20 mouse cellular contexts compared by ENCODE assay signal in genomic region chr13:46267783-46268182, GRCm38 (mm10). TPM values are rescaled to one million over a fixed set of nuclear protein-coding genes. Genes with fewer than 3 reads are reported as not detected.
DNase-seq lines count a peak whose midpoint lies in the region; ATAC-seq and TF ChIP-seq lines count a peak whose summit lies in the region.
"Had no signal": no experiment of that assay in that cellular context is flagged by ENCODE, and none has a peak within 500 bp of the region (broad histone marks: within the 10 kb centered on the region; RNA-seq: fewer than 3 reads in every experiment).

No protein-coding gene starts in this region.

- H3K36me3 ChIP-seq in kidney, embryonic 14.5 days (ENCODE audit: control insufficient read depth, insufficient read depth, low read length) = no peaks in the 10 kb centered on the region
- H3K36me3 ChIP-seq in MEL (ENCODE audit: control insufficient read depth in 1 of 2, insufficient read depth in 2 of 2, low read length in 2 of 2) = peaks cover 0 to 8% of the 10 kb centered on the region in 2 experiments; a peak in 2 of 4 replicates
- no peaks in the 10 kb centered on the region for H3K36me3 ChIP-seq in intestine, embryonic 16.5 days (ENCODE audit: control insufficient read depth, insufficient read depth, low read length)
- no peaks in the 10 kb centered on the region for H3K36me3 ChIP-seq in liver, embryonic 16.5 days (ENCODE audit: control insufficient read depth, insufficient read depth)
- no peaks in the 10 kb centered on the region for H3K36me3 ChIP-seq in hindbrain, embryonic 11.5 days (ENCODE audit: control insufficient read depth, insufficient read depth, low read length)
- H3K36me3 ChIP-seq: forebrain, embryonic 10.5 days; heart, embryonic 13.5 days had no signal

- TF ChIP-seq POLR2A in MEL (IDR thresholded peaks at IDR 0.05; ENCODE audit: control insufficient read depth in 1 of 2, insufficient read depth in 1 of 2, low read depth in 1 of 2, low read length in 2 of 2, poor library complexity in 1 of 2) = no peak

- no peaks in the 10 kb centered on the region for H3K9me3 ChIP-seq in kidney, embryonic 14.5 days (ENCODE audit: control insufficient read depth, low read length)
- H3K9me3 ChIP-seq in MEL (replicated peaks; ENCODE audit: insufficient read depth, low read length) = no peaks in the 10 kb centered on the region
- no peaks in the 10 kb centered on the region for H3K9me3 ChIP-seq in intestine, embryonic 16.5 days (ENCODE audit: control insufficient read depth, low read length)
- no peaks in the 10 kb centered on the region for H3K9me3 ChIP-seq in liver, embryonic 16.5 days (replicated peaks; ENCODE audit: control insufficient read depth, low read length)
- no peaks in the 10 kb centered on the region for H3K9me3 ChIP-seq in hindbrain, embryonic 11.5 days (ENCODE audit: control insufficient read depth, low read length)
- H3K9me3 ChIP-seq: forebrain, embryonic 10.5 days; heart, embryonic 13.5 days had no signal

- no peak overlapping the region for H3K9ac ChIP-seq in kidney, embryonic 14.5 days (ENCODE audit: low read depth, low read length)
- no peak overlapping the region for H3K9ac ChIP-seq in MEL (ENCODE audit: control insufficient read depth, low read depth, low read length, poor library complexity, severe bottlenecking)
- no peak overlapping the region for H3K9ac ChIP-seq in intestine, embryonic 16.5 days (ENCODE audit: low read depth, low read length)
- no peak overlapping the region for H3K9ac ChIP-seq in liver, embryonic 16.5 days (ENCODE audit: low read depth, low read length)
- H3K9ac ChIP-seq in hindbrain, embryonic 11.5 days (ENCODE audit: low read depth, low read length) = no peak overlapping the region
- H3K9ac ChIP-seq: heart, embryonic 13.5 days had no signal

- no peak for ATAC-seq in kidney, embryonic 14.5 days (ENCODE audit: low FRiP score, low TSS enrichment)
- peak; percentile 89 for ATAC-seq in intestine, embryonic 16.5 days
- ATAC-seq in liver, embryonic 16.5 days (ENCODE audit: low read depth) = peak; percentile 51; the same call in 1 of the 2 replicates
- ATAC-seq in hindbrain, embryonic 11.5 days (ENCODE audit: low FRiP score) = no peak
- ATAC-seq: midbrain, embryonic 16.5 days had no signal

- no peak for DNase-seq in kidney, adult 9 months
- DNase-seq in MEL (ENCODE audit: low read depth, low spot score) = peak; percentile 73
- DNase-seq in hindbrain, embryonic 11.5 days (ENCODE audit: low spot score) = no peak
- no peak for DNase-seq in urinary bladder, postnatal 25 days (ENCODE audit: low spot score)
- DNase-seq in ovary, postnatal 14 days (ENCODE audit: low spot score) = no peak
- DNase-seq: cerebellum, adult 2 months; right cerebral cortex, postnatal 4 days; thymus, postnatal 36 days had no signal

- H3K27me3 ChIP-seq in kidney, embryonic 14.5 days (ENCODE audit: control insufficient read depth, insufficient read depth, low read length) = no peaks in the 10 kb centered on the region
- H3K27me3 ChIP-seq in MEL (ENCODE audit: control insufficient read depth in 1 of 2, insufficient read depth in 2 of 2, low read length in 2 of 2) = peaks cover 0 to 2% of the 10 kb centered on the region in 2 experiments; a peak in 1 of 4 replicates
- no peaks in the 10 kb centered on the region for H3K27me3 ChIP-seq in intestine, embryonic 16.5 days (replicated peaks; ENCODE audit: control insufficient read depth, insufficient read depth, low read length)
- no peaks in the 10 kb centered on the region for H3K27me3 ChIP-seq in liver, embryonic 16.5 days (ENCODE audit: control insufficient read depth, insufficient read depth, low read depth, low read length)
- no peaks in the 10 kb centered on the region for H3K27me3 ChIP-seq in hindbrain, embryonic 11.5 days (ENCODE audit: control insufficient read depth, insufficient read depth, low read length)
- H3K27me3 ChIP-seq: heart, embryonic 13.5 days had no signal

- peaks cover 9% of the 10 kb centered on the region; the same call in 1 of the 2 replicates for H3K4me1 ChIP-seq in kidney, embryonic 14.5 days (ENCODE audit: control insufficient read depth, insufficient read depth, low read length)
- H3K4me1 ChIP-seq in MEL (ENCODE audit: control insufficient read depth in 1 of 2, insufficient read depth in 2 of 2, low read length in 2 of 2) = peaks cover 0 to 19% of the 10 kb centered on the region in 2 experiments; a peak in 1 of 4 replicates
- peaks cover 18% of the 10 kb centered on the region for H3K4me1 ChIP-seq in intestine, embryonic 16.5 days (ENCODE audit: control insufficient read depth, insufficient read depth, low read length)
- H3K4me1 ChIP-seq in liver, embryonic 16.5 days (ENCODE audit: control insufficient read depth, low read depth, low read length) = peaks cover 6% of the 10 kb centered on the region
- peaks cover 2% of the 10 kb centered on the region for H3K4me1 ChIP-seq in hindbrain, embryonic 11.5 days (replicated peaks; ENCODE audit: control insufficient read depth, insufficient read depth, low read length)

- H3K27ac ChIP-seq in kidney, embryonic 14.5 days (ENCODE audit: low read depth, low read length) = peak overlapping the region; percentile 9; the same call in 1 of the 2 replicates
- H3K27ac ChIP-seq in MEL (ENCODE audit: control insufficient read depth, low read depth, low read length) = peak overlapping the region; percentile 53
- H3K27ac ChIP-seq in intestine, embryonic 16.5 days (ENCODE audit: low read length) = peak overlapping the region; percentile 74
- H3K27ac ChIP-seq in liver, embryonic 16.5 days (ENCODE audit: low read length) = no peak overlapping the region
- H3K27ac ChIP-seq in hindbrain, embryonic 11.5 days (ENCODE audit: low read depth, low read length) = no peak overlapping the region
- H3K27ac ChIP-seq: forebrain, embryonic 10.5 days; heart, embryonic 13.5 days had no signal

- TF ChIP-seq RAD21 in MEL (IDR thresholded peaks at IDR 0.05; ENCODE audit: low read depth, low read length) = no peak

- no peak for TF ChIP-seq CTCF in MEL (IDR thresholded peaks at IDR 0.05 in 2 of 3, conservative IDR thresholded peaks at IDR 0.05 in 1 of 3; ENCODE audit: control insufficient read depth in 1 of 3, insufficient read depth in 1 of 3, low read depth in 2 of 3, low read length in 3 of 3, poor library complexity in 1 of 3, severe bottlenecking in 1 of 3)

- no peak overlapping the region for H3K4me3 ChIP-seq in kidney, embryonic 14.5 days (ENCODE audit: low read length)
- no peak overlapping the region for H3K4me3 ChIP-seq in MEL (ENCODE audit: control insufficient read depth in 1 of 2, insufficient read depth in 1 of 2, low read depth in 2 of 2, low read length in 2 of 2)
- no peak overlapping the region for H3K4me3 ChIP-seq in intestine, embryonic 16.5 days (ENCODE audit: low read length)
- H3K4me3 ChIP-seq in liver, embryonic 16.5 days (ENCODE audit: low read depth, low read length) = no peak overlapping the region
- H3K4me3 ChIP-seq in hindbrain, embryonic 11.5 days (ENCODE audit: low read depth, low read length) = no peak overlapping the region
- H3K4me3 ChIP-seq: forebrain, embryonic 10.5 days; heart, embryonic 13.5 days had no signal

- TF ChIP-seq EP300 in MEL (IDR thresholded peaks at IDR 0.05; ENCODE audit: low read depth in 1 of 2, low read length in 2 of 2) = peak; percentile 41 to 42; a peak in 3 of 4 replicates

- no peak overlapping the region for H3K4me2 ChIP-seq in kidney, embryonic 14.5 days (replicated peaks; ENCODE audit: low read depth, low read length)
- no peak overlapping the region for H3K4me2 ChIP-seq in intestine, embryonic 16.5 days (ENCODE audit: low read depth, low read length)
- no peak overlapping the region for H3K4me2 ChIP-seq in liver, embryonic 16.5 days (ENCODE audit: low read depth, low read length)
- no peak overlapping the region for H3K4me2 ChIP-seq in hindbrain, embryonic 11.5 days (replicated peaks; ENCODE audit: low read depth, low read length)
- H3K4me2 ChIP-seq: heart, embryonic 13.5 days had no signal

- H3K79me2 ChIP-seq in MEL (ENCODE audit: control insufficient read depth, insufficient read depth, low read length, poor library complexity) = no peaks in the 10 kb centered on the region

TF ChIP-seq in MEL, 35 proteins besides CTCF, POLR2A, EP300 and RAD21:
- TF ChIP-seq TAL1 (IDR thresholded peaks at IDR 0.05; ENCODE audit: low read length) (0 out of 2 replicates have a peak, but pooled peaks have one; percentile 31), GATA1 (IDR thresholded peaks at IDR 0.05; ENCODE audit: low read depth, low read length) (peak; percentile 62), MEF2A (IDR thresholded peaks at IDR 0.05; ENCODE audit: extremely low read depth, insufficient replicate concordance, low read depth, low read length, poor library complexity, severe bottlenecking) (no peak)

RNA-seq across cellular contexts. Expression of gene Stmnd1, which starts 5.7 kb away (rescaled TPM):
- 0.47 and 0.57 TPM in 2 replicates for polyA plus RNA-seq in kidney, embryonic 14.5 days (2014; fragmentation: Nextera tagmentation; extraction: Ambion mirVana)
- total RNA-seq in MEL (2012; rRNA removed) = not detected in 2 replicates
- not detected for polyA plus RNA-seq in MEL (2012; ENCODE audit: insufficient read depth in 1 of 2, insufficient read length in 2 of 2, low read depth in 1 of 2, low replicate concordance in 2 of 2, missing spikeins in 1 of 2)
- 0.10 and 0.29 TPM in 2 replicates for polyA plus RNA-seq in intestine, embryonic 16.5 days (2015; fragmentation: Nextera tagmentation; extraction: Ambion mirVana)
- polyA plus RNA-seq in liver, embryonic 16.5 days (2015; fragmentation: Nextera tagmentation; extraction: Ambion mirVana) = not detected in 2 replicates
- 0.14 TPM in 1 of 2 replicates, not detected in the other for polyA plus RNA-seq in hindbrain, embryonic 11.5 days (2014; fragmentation: Nextera tagmentation; extraction: Ambion mirVana)
- total RNA-seq: CH12.LX; hematopoietic stem cell, adult 5-6 weeks; left cerebral cortex, postnatal 10 days; liver, adult 2 months had no signal
- polyA plus RNA-seq: forebrain, embryonic 10.5 days; frontal cortex, adult 2 months; liver, adult 2 months; midbrain, embryonic 16.5 days; neural tube, embryonic 11.5 days had no signal

Comparison
In these comparisons a context has a peak if more than half of its experiments do, and no peak if none do; other contexts are left out.
1. ATAC-seq: peak in intestine, embryonic 16.5 days (single experiment) and liver, embryonic 16.5 days (single experiment); none in kidney, embryonic 14.5 days (single experiment) and hindbrain, embryonic 11.5 days (single experiment).
2. H3K27ac ChIP-seq: peak in kidney, embryonic 14.5 days (single experiment), MEL (single experiment) and intestine, embryonic 16.5 days (single experiment); none in liver, embryonic 16.5 days (single experiment) and hindbrain, embryonic 11.5 days (single experiment).